Mouse (Mus musculus) left cerebral cortex, adult 9 months (tissue): ENCODE measurements at regions not wholly inside any gene's neighbourhood (a gene's known extent, or its start where the extent isn't known, plus 50 kb on each side); places are given as distances from the start of the nearest gene placed in this dataset.
A peak's percentile ranks its signal among the peaks of the same experiment; 100 is the strongest.

Experiments used
- DNase-seq, 2 experiments: peaks; one replicate each; pipeline ENCODE4 v3.0.0; 2022; ENCODE audit warnings: low spot score in 2 of 2

- DNase-seq: no peak
Measured at GRCm38 (mm10) chr6:109682360-109682759, 853.9 kb downstream of the Edem1 start.

- peak; percentile 11 to 30 for DNase-seq
Measured at GRCm38 (mm10) chr6:109730026-109730425, 901.6 kb downstream of the Edem1 start.

GRCm38 (mm10) chr6:109740686-109741085 lies 904.7 kb upstream of the Grm7 start:
- DNase-seq: peak; percentile 2 to 3
